Mouse (Mus musculus): ENCODE measurements around the gene Tbl2. TPM values are rescaled to one million over a fixed set of nuclear protein-coding genes. Genes with fewer than 3 reads are reported as not detected.
A peak's percentile ranks its signal among the peaks of the same experiment; 100 is the strongest.

Gene Tbl2
- polyA plus RNA-seq (2011; ENCODE audit: insufficient read length, low read depth, missing spikeins): 17.4 and 24.9 TPM in 2 replicates

DNA sequence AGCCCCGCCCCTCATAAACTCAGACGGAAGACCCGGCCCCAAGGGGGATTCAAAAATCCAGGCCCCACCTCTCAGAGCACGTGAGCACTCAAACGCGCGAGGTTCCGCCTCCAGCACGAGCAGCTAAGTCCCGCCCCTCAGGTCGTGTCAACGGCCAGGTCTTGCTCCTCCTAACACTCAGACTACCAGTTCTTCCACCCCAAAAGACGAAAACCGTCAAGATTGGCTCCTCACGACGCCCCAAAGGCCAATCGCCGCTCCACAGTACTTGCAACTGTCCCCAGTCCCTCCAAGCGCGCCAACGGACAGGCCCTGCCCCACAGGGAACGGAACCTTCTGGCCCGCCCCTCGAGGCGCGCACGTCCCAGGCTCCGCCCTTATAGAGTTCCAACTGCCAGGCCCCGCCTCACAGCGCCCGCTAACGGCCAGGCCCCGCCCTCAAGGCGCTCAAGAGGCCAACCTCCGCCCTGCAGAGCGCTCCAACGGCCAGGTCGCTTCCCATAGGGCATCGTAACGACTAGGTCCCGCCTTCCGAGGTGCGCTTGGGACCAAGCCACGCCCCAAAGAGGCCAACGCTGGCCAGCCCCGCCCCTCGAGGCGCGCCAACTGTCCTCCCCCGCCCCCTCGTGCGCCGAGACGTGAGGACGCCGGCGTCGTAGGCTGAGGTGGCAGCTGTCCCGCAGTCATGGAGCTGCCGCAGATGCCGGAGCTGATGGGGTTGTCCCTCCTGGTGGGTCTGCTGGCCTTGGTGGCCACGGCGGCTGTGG lies at the start of gene Tbl2:
TSS of gene Tbl2 (plus strand) at position 605 of the 767 bp plus-strand sequence.
- Histone ChIP-seq H3K27ac (ENCODE audit: insufficient read depth, low read length) (peak within 1 kb of the TSS; percentile 58), H3K4me1 (ENCODE audit: control insufficient read depth, insufficient read depth, low read length) (peaks cover 3% of the 10 kb centered on the region; the same call in 1 of the 2 replicates), H3K4me3 (ENCODE audit: insufficient read depth, low read length) (peak within 1 kb of the TSS; percentile 83)
- TF ChIP-seq CTCF (IDR thresholded peaks at IDR 0.05; ENCODE audit: borderline replicate concordance, insufficient read depth, low read length) (no peak), POLR2A (IDR thresholded peaks at IDR 0.05; ENCODE audit: low read depth, low read length) (peak; percentile 96)

GRCm38 (mm10) chr5:135100981-135101380 lies 48.5 kb upstream of the Tbl2 start:
- Histone ChIP-seq H3K4me1 (ENCODE audit: control insufficient read depth, insufficient read depth, low read length) (no peaks in the 10 kb centered on the region), H3K27ac (ENCODE audit: insufficient read depth, low read length) (no peak overlapping the region), H3K4me3 (ENCODE audit: insufficient read depth, low read length) (no peak overlapping the region)
- no peak for TF ChIP-seq CTCF (IDR thresholded peaks at IDR 0.05; ENCODE audit: borderline replicate concordance, insufficient read depth, low read length)
- TF ChIP-seq POLR2A (IDR thresholded peaks at IDR 0.05; ENCODE audit: low read depth, low read length): no peak

DNA sequence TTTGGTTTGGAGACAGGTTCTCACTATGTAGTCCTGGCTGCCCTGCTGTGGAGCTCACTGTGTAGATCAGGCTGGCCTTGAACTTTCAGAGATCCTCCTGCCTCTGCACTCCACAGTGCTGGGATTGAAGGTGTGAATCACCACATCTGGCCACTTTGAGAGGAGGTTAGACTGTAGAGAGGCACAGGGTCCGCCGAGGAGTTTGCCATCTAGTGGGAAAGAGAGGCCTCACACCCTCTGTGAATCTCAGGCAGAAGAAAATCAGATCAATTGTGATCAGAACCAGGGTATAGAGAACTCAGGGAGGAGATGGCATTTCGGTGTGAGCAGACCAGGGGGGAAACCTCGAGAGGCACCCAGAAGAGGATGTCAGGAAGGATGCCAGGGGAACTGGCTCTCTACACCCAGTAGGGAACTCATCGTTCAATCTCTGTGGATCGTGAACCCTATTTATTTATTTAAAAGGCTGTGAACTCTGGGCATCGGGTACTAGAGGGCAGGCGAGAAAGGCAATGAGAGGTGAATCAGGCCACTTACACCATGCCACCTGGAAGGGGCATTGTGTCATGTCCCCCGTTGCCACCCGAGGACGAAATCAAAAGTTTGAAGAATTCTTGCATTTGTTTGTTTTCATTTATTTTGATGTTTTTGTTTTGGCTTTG lies 45.3 kb upstream of the Tbl2 start:
- no peaks in the 10 kb centered on the region for H3K4me1 ChIP-seq (ENCODE audit: control insufficient read depth, insufficient read depth, low read length)
- no peak for TF ChIP-seq POLR2A (IDR thresholded peaks at IDR 0.05; ENCODE audit: low read depth, low read length)
- no peak for TF ChIP-seq CTCF (IDR thresholded peaks at IDR 0.05; ENCODE audit: borderline replicate concordance, insufficient read depth, low read length)

GRCm38 (mm10) chr5:135106758-135107256 lies 42.6 kb upstream of the Tbl2 start:
- Histone ChIP-seq H3K4me3 (ENCODE audit: insufficient read depth, low read length) (peak overlapping the region; percentile 19; the same call in 1 of the 2 replicates), H3K4me1 (ENCODE audit: control insufficient read depth, insufficient read depth, low read length) (no peaks in the 10 kb centered on the region), H3K27ac (ENCODE audit: insufficient read depth, low read length) (no peak overlapping the region)
- no peak for TF ChIP-seq CTCF (IDR thresholded peaks at IDR 0.05; ENCODE audit: borderline replicate concordance, insufficient read depth, low read length)
- TF ChIP-seq POLR2A (IDR thresholded peaks at IDR 0.05; ENCODE audit: low read depth, low read length): no peak

More for the DNA sequence above, 45.3 kb upstream of the Tbl2 start:
- no peak overlapping the region for H3K27ac ChIP-seq (ENCODE audit: insufficient read depth, low read length)
- H3K4me3 ChIP-seq (ENCODE audit: insufficient read depth, low read length): no peak overlapping the region

DNA sequence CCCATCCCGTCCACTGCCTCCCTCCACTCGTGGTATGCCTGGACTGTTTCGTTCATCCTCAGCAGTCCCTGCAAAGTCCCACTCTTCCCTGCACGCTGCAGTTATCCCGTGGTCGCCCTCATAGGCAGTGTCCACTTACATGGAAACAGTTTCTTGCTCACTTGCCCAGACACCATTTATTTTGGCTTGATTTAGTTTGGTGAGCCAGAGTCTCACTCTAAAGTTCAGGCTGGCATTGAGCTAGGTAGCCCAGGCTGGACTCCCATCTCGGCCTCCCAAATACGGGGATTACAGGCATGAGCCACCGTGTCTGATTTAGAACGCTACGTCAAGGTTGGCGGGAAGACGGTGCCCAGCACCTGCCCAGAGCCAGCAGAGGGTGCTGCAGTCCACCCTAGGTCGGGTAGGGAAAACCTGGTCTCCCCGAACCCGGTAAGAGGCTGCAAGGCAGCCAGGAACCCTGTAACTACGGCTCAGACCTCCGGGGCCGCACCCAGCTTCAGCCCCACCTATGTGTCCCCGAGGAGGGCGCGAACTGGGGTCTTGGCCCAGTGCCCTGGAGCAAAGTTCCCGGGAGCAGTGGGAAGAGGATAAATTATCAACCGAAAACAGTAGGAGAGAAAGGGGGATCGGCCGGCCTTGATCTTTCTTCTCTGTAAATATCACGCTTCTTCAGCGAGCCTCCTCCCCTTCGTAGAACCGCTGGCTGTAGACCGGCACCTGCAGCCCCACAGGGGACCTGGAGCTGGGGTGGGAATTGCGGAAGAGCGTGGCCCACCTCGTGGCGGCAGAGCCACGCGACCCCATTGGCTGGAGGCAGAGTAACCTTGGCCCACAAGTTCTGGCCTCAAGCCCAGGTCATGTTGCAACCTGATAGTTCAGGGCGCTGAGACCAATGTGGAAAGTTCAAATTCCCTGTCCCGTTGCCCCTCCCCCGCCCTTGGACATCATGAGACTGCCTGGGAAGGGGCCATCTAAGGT lies 41.6 kb upstream of the Tbl2 start:
- Histone ChIP-seq H3K27ac (ENCODE audit: insufficient read depth, low read length) (no peak overlapping the region), H3K4me3 (ENCODE audit: insufficient read depth, low read length) (no peak overlapping the region), H3K4me1 (ENCODE audit: control insufficient read depth, insufficient read depth, low read length) (no peaks in the 10 kb centered on the region)
- TF ChIP-seq POLR2A (IDR thresholded peaks at IDR 0.05; ENCODE audit: low read depth, low read length) (no peak), CTCF (IDR thresholded peaks at IDR 0.05; ENCODE audit: borderline replicate concordance, insufficient read depth, low read length) (peak; percentile 65; the same call in 1 of the 2 replicates)

DNA sequence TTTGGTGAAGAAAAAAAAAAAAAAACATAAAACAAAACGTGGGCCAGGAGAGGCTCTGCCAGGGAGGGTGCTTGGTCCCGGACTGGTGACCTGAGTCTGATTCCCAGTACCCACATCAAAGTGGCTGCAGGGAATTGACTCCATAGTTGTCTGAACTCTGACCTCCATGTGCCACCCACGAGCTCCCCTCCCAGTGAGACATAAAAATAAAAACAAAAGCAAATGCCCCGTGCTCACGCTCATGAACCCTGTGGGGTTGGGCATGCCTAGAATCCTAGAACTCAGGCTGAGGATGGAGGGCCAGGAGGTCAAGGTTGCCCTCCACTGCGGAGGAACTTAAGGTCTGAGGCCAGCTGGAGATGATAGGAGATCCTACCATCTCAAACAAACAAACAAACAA lies 40.4 kb upstream of the Tbl2 start:
- H3K4me1 ChIP-seq (ENCODE audit: control insufficient read depth, insufficient read depth, low read length): no peaks in the 10 kb centered on the region
- H3K27ac ChIP-seq (ENCODE audit: insufficient read depth, low read length): no peak overlapping the region
- TF ChIP-seq CTCF (IDR thresholded peaks at IDR 0.05; ENCODE audit: borderline replicate concordance, insufficient read depth, low read length): no peak
- TF ChIP-seq POLR2A (IDR thresholded peaks at IDR 0.05; ENCODE audit: low read depth, low read length): no peak
- no peak overlapping the region for H3K4me3 ChIP-seq (ENCODE audit: insufficient read depth, low read length)

- TF ChIP-seq POLR2A (IDR thresholded peaks at IDR 0.05; ENCODE audit: low read depth, low read length) (no peak), CTCF (IDR thresholded peaks at IDR 0.05; ENCODE audit: borderline replicate concordance, insufficient read depth, low read length) (no peak)
- no peak overlapping the region for H3K27ac ChIP-seq (ENCODE audit: insufficient read depth, low read length)
- no peaks in the 10 kb centered on the region for H3K4me1 ChIP-seq (ENCODE audit: control insufficient read depth, insufficient read depth, low read length)
- H3K4me3 ChIP-seq (ENCODE audit: insufficient read depth, low read length): no peak overlapping the region
Measured at GRCm38 (mm10) chr5:135109426-135109825, 40.0 kb upstream of the Tbl2 start.

GRCm38 (mm10) chr5:135109976-135110375 lies 39.5 kb upstream of the Tbl2 start:
- TF ChIP-seq CTCF (IDR thresholded peaks at IDR 0.05; ENCODE audit: borderline replicate concordance, insufficient read depth, low read length) (no peak), POLR2A (IDR thresholded peaks at IDR 0.05; ENCODE audit: low read depth, low read length) (no peak)

DNA sequence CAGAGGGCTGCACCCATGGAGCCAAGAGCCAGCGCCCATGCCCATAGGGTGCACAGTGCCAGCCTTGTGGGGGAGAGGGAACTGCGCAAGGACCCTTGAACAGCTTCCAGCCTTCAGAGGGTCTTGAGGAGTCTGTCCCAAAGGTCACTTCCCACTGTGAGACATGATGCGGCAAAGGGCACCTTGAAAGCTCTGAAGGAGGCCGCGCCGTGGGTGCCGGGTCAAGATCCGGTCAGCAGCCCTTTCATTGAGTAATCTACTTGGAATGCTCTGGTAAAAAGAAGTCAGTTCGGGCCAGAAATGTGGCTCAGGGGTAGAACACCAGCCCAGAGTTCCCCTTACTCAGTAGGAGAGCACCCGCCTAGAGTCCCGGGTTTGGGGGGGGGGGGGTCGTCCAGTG lies 35.7 kb upstream of the Tbl2 start:
- no peak overlapping the region for H3K4me3 ChIP-seq (ENCODE audit: insufficient read depth, low read length)
- H3K4me1 ChIP-seq (ENCODE audit: control insufficient read depth, insufficient read depth, low read length): no peaks in the 10 kb centered on the region
- no peak for TF ChIP-seq POLR2A (IDR thresholded peaks at IDR 0.05; ENCODE audit: low read depth, low read length)
- TF ChIP-seq CTCF (IDR thresholded peaks at IDR 0.05; ENCODE audit: borderline replicate concordance, insufficient read depth, low read length): no peak
- H3K27ac ChIP-seq (ENCODE audit: insufficient read depth, low read length): no peak overlapping the region

More at GRCm38 (mm10) chr5:135109976-135110375, 39.5 kb upstream of the Tbl2 start:
- H3K4me1 ChIP-seq (ENCODE audit: control insufficient read depth, insufficient read depth, low read length): no peaks in the 10 kb centered on the region
- H3K4me3 ChIP-seq (ENCODE audit: insufficient read depth, low read length): no peak overlapping the region
- no peak overlapping the region for H3K27ac ChIP-seq (ENCODE audit: insufficient read depth, low read length)

Measured in embryonic fibroblast, embryonic 13.5 days (primary cell).